Mouse (Mus musculus) liver, embryonic 16.5 days (tissue): ENCODE results near the gene 4930519G04Rik. TPM values are rescaled to one million over a fixed set of nuclear protein-coding genes. Genes with fewer than 3 reads are reported as not detected.

ENCODE experiments used
- ATAC-seq: fragments of 200-750 bp; cut with Nextera tagmentation; 2 replicates; pipeline ENCODE4 v1.8.0; 2017; ENCODE audit warnings: low read depth, mild to moderate bottlenecking, moderate number of reproducible peaks, moderate library complexity
- H3K27ac ChIP-seq: fragments of 300-500 bp; sonication (generic); 2 replicates; pipeline ENCODE4 v1.5.1; 2014; ENCODE audit warnings: mild to moderate bottlenecking, low read length
- H3K27me3 ChIP-seq: fragments of 300-500 bp; sonication (generic); 2 replicates; pipeline ENCODE4 v1.6.1; 2014; ENCODE audit warnings: low read depth, low read length, mixed read lengths; ENCODE audit not compliant: control insufficient read depth, insufficient read depth
- H3K36me3 ChIP-seq: fragments of 300-500 bp; sonication (generic); 2 replicates; pipeline ENCODE4 v1.6.1; 2014; ENCODE audit warnings: mild to moderate bottlenecking; ENCODE audit not compliant: control insufficient read depth, insufficient read depth
- H3K4me1 ChIP-seq: fragments of 300-500 bp; sonication (generic); 2 replicates; pipeline ENCODE4 v1.6.1; 2014; ENCODE audit warnings: low read depth, low read length, mixed read lengths; ENCODE audit not compliant: control insufficient read depth
- H3K4me2 ChIP-seq: fragments of 300-500 bp; sonication (generic); 2 replicates; pipeline ENCODE4 v1.6.1; 2014; ENCODE audit warnings: low read depth, low read length, mixed read lengths
- H3K4me3 ChIP-seq: fragments of 300-500 bp; sonication (generic); 2 replicates; pipeline ENCODE4 v1.5.1; 2014; ENCODE audit warnings: low read depth, mild to moderate bottlenecking, low read length
- H3K9ac ChIP-seq: fragments of 300-500 bp; sonication (generic); 2 replicates; pipeline ENCODE4 v1.6.1; 2014; ENCODE audit warnings: low read depth, low read length
- H3K9me3 ChIP-seq: fragments of 300-500 bp; sonication (generic); replicated peaks from 2 replicates; pipeline ENCODE4 v1.6.1; 2016; ENCODE audit warnings: low read length; ENCODE audit not compliant: control insufficient read depth
- WGBS: fragments of 180-500 bp; shearing (Covaris S2); extraction: QIAGEN DNeasy Blood & Tissue Kit; methylation state at CpG from one replicate; pipeline ENCODE4 v1.1.7; 2014; ENCODE audit not compliant: insufficient replicate concordance; 5-methylcytosine and 5-hydroxymethylcytosine counted together
- polyA plus RNA-seq: library from polyadenylated mRNA; unstranded; fragments of >200 nt; fragmentation: Nextera tagmentation; extraction: Ambion mirVana; gene quantifications from 2 replicates; pipeline ENCODE4 v1.2.1, GENCODE M21; 2015

Gene 4930519G04Rik
- polyA plus RNA-seq, 1 experiment from 2014 or later = not detected

- H3K9me3 ChIP-seq = no peaks in the 10 kb centered on the region
- H3K4me2 ChIP-seq = no peak overlapping the region
- no peak for ATAC-seq
- no peaks in the 10 kb centered on the region for H3K27me3 ChIP-seq
- H3K4me1 ChIP-seq = peaks cover 46% of the 10 kb centered on the region
- peaks cover 7% of the 10 kb centered on the region for H3K36me3 ChIP-seq
- 74% methylated on average over 10 of the region's 10 CpGs for WGBS
- H3K27ac ChIP-seq = no peak overlapping the region
- no peak overlapping the region for H3K4me3 ChIP-seq
- no peak overlapping the region for H3K9ac ChIP-seq
These were observed 44.2 kb upstream of the 4930519G04Rik start for GRCm38 (mm10) chr5:114809181-114809756.

GRCm38 (mm10) chr5:114809826-114810225 is 43.6 kb upstream of the 4930519G04Rik start:
- H3K4me3 ChIP-seq = no peak overlapping the region
- H3K9ac ChIP-seq = no peak overlapping the region
- H3K9me3 ChIP-seq = no peaks in the 10 kb centered on the region
- no peaks in the 10 kb centered on the region for H3K27me3 ChIP-seq
- no peak overlapping the region for H3K27ac ChIP-seq
- no peak for ATAC-seq
- no peak overlapping the region for H3K4me2 ChIP-seq
- 59% methylated on average over 5 of the region's 5 CpGs for WGBS
- peaks cover 46% of the 10 kb centered on the region for H3K4me1 ChIP-seq
- peaks cover 2% of the 10 kb centered on the region for H3K36me3 ChIP-seq

GRCm38 (mm10) chr5:114813525-114814181 is 39.8 kb upstream of the 4930519G04Rik start:
- peak; percentile 86 for ATAC-seq
- H3K4me3 ChIP-seq = peak overlapping the region; percentile 88
- H3K27me3 ChIP-seq = no peaks in the 10 kb centered on the region
- H3K27ac ChIP-seq = peak overlapping the region; percentile 54; the same call in 1 of the 2 replicates
- no peaks in the 10 kb centered on the region for H3K9me3 ChIP-seq
- peaks cover 13% of the 10 kb centered on the region for H3K4me1 ChIP-seq
- H3K9ac ChIP-seq = peak overlapping the region; percentile 75
- no peaks in the 10 kb centered on the region for H3K36me3 ChIP-seq
- WGBS = under 1% methylated on average over 50 of the region's 50 CpGs
- H3K4me2 ChIP-seq = peak overlapping the region; percentile 82

- Histone ChIP-seq H3K9ac (no peak overlapping the region), H3K27me3 (no peaks in the 10 kb centered on the region), H3K4me1 (peaks cover 5% of the 10 kb centered on the region), H3K27ac (no peak overlapping the region), H3K36me3 (no peaks in the 10 kb centered on the region), H3K4me3 (no peak overlapping the region), H3K9me3 (no peaks in the 10 kb centered on the region), H3K4me2 (no peak overlapping the region)
- ATAC-seq = no peak
- 65% methylated on average over 6 of the region's 6 CpGs for WGBS
These were observed 36.9 kb upstream of the 4930519G04Rik start for GRCm38 (mm10) chr5:114816599-114816998.

GRCm38 (mm10) chr5:114818124-114818523 is 35.3 kb upstream of the 4930519G04Rik start:
- 55% methylated on average over 10 of the region's 11 CpGs for WGBS
- no peak overlapping the region for H3K4me3 ChIP-seq

GRCm38 (mm10) chr5:114822796-114823688 is 30.4 kb upstream of the 4930519G04Rik start, which contains the start of gene 1500011B03Rik:
Gene 1500011B03Rik, minus strand, starts transcription at chr5:114823468.
- peak; percentile 52 for ATAC-seq
- H3K27ac ChIP-seq = peak within 1 kb of the TSS; percentile 57; the same call in 1 of the 2 replicates
- no peaks in the 10 kb centered on the region for H3K36me3 ChIP-seq
- H3K4me3 ChIP-seq = peak within 1 kb of the TSS; percentile 80
- H3K9ac ChIP-seq = peak within 1 kb of the TSS; percentile 68
- no peaks in the 10 kb centered on the region for H3K27me3 ChIP-seq
- H3K4me2 ChIP-seq = peak within 1 kb of the TSS; percentile 96
- WGBS = 9% methylated on average over 53 of the region's 53 CpGs
- H3K9me3 ChIP-seq = no peaks in the 10 kb centered on the region
- H3K4me1 ChIP-seq = peaks cover 8% of the 10 kb centered on the region

More at GRCm38 (mm10) chr5:114818124-114818523, 35.3 kb upstream of the 4930519G04Rik start:
- ATAC-seq = peak; percentile 53
- Histone ChIP-seq H3K4me2 (no peak overlapping the region), H3K27ac (no peak overlapping the region), H3K9me3 (no peaks in the 10 kb centered on the region), H3K4me1 (no peaks in the 10 kb centered on the region; the same call in none of the 2 replicates), H3K9ac (no peak overlapping the region), H3K36me3 (no peaks in the 10 kb centered on the region), H3K27me3 (no peaks in the 10 kb centered on the region)

GRCm38 (mm10) chr5:114824197-114824596 is 29.3 kb upstream of the 4930519G04Rik start:
- Histone ChIP-seq H3K36me3 (no peaks in the 10 kb centered on the region), H3K4me2 (peak overlapping the region; percentile 62), H3K27ac (no peak overlapping the region), H3K9ac (no peak overlapping the region), H3K4me1 (peaks cover 8% of the 10 kb centered on the region), H3K9me3 (no peaks in the 10 kb centered on the region), H3K4me3 (peak overlapping the region; percentile 42), H3K27me3 (no peaks in the 10 kb centered on the region)
- WGBS = 6% methylated on average over 9 of the region's 9 CpGs
- ATAC-seq = no peak

GRCm38 (mm10) chr5:114825978-114826691 is 27.3 kb upstream of the 4930519G04Rik start:
- peaks cover 8% of the 10 kb centered on the region for H3K4me1 ChIP-seq
- H3K27ac ChIP-seq = peak overlapping the region; percentile 80
- no peaks in the 10 kb centered on the region for H3K36me3 ChIP-seq
- H3K4me2 ChIP-seq = peak overlapping the region; percentile 66
- ATAC-seq = peak; percentile 95
- no peaks in the 10 kb centered on the region for H3K9me3 ChIP-seq
- no peaks in the 10 kb centered on the region for H3K27me3 ChIP-seq
- H3K4me3 ChIP-seq = peak overlapping the region; percentile 53
- peak overlapping the region; percentile 46 for H3K9ac ChIP-seq
- WGBS = 10% methylated on average over 26 of the region's 27 CpGs
